Mouse (Mus musculus) heart, embryonic 16.5 days (tissue): ENCODE results near the gene Nectin1. TPM values are rescaled to one million over a fixed set of nuclear protein-coding genes. Genes with fewer than 3 reads are reported as not detected.

Experiments
- ATAC-seq: fragments of 200-750 bp; cut with Nextera tagmentation; replicated peaks from 2 replicates; pipeline ENCODE4 v1.8.0; 2017; ENCODE audit warnings: moderate number of reproducible peaks; ENCODE audit not compliant: insufficient read depth, low FRiP score; ENCODE audit errors: extremely low read depth
- H3K27ac ChIP-seq: fragments of 300-500 bp; sonication (generic); 2 replicates; pipeline ENCODE4 v1.5.1; 2014; ENCODE audit warnings: mild to moderate bottlenecking, low read length, control low read depth, moderate library complexity
- H3K27me3 ChIP-seq: fragments of 300-500 bp; sonication (generic); 2 replicates; pipeline ENCODE4 v1.6.1; 2014; ENCODE audit warnings: low read length, mixed read lengths; ENCODE audit not compliant: control insufficient read depth, insufficient read depth
- H3K36me3 ChIP-seq: fragments of 300-500 bp; sonication (generic); 2 replicates; pipeline ENCODE4 v1.6.1; 2014; ENCODE audit not compliant: control insufficient read depth, insufficient read depth
- H3K4me1 ChIP-seq: fragments of 300-500 bp; sonication (generic); 2 replicates; pipeline ENCODE4 v1.6.1; 2014; ENCODE audit warnings: low read length, mixed read lengths; ENCODE audit not compliant: control insufficient read depth, insufficient read depth
- H3K4me2 ChIP-seq: fragments of 300-500 bp; sonication (generic); 2 replicates; pipeline ENCODE4 v1.6.1; 2014; ENCODE audit warnings: low read depth, mild to moderate bottlenecking, control low read depth, low read length
- H3K4me3 ChIP-seq: fragments of 300-500 bp; sonication (generic); 2 replicates; pipeline ENCODE4 v1.5.1; 2014; ENCODE audit warnings: mild to moderate bottlenecking, control low read depth, low read length
- H3K9ac ChIP-seq: fragments of 300-500 bp; sonication (generic); 2 replicates; pipeline ENCODE4 v1.6.1; 2014; ENCODE audit warnings: low read length, control low read depth
- H3K9me3 ChIP-seq: fragments of 300-500 bp; sonication (generic); replicated peaks from 2 replicates; pipeline ENCODE4 v1.6.1; 2016; ENCODE audit warnings: low read length; ENCODE audit not compliant: control insufficient read depth
- WGBS: fragments of 180-500 bp; shearing (Covaris S2); extraction: QIAGEN DNeasy Blood & Tissue Kit; methylation state at CpG from one replicate; pipeline ENCODE4 v1.1.7; 2014; 5-methylcytosine and 5-hydroxymethylcytosine counted together
- polyA plus RNA-seq: library from polyadenylated mRNA; unstranded; fragments of >200 nt; fragmentation: Nextera tagmentation; extraction: Ambion mirVana; gene quantifications from 2 replicates; pipeline ENCODE4 v1.2.1, GENCODE M21; 2015

Gene Nectin1
- polyA plus RNA-seq, 1 experiment from 2014 or later, result 2.0 TPM

DNA sequence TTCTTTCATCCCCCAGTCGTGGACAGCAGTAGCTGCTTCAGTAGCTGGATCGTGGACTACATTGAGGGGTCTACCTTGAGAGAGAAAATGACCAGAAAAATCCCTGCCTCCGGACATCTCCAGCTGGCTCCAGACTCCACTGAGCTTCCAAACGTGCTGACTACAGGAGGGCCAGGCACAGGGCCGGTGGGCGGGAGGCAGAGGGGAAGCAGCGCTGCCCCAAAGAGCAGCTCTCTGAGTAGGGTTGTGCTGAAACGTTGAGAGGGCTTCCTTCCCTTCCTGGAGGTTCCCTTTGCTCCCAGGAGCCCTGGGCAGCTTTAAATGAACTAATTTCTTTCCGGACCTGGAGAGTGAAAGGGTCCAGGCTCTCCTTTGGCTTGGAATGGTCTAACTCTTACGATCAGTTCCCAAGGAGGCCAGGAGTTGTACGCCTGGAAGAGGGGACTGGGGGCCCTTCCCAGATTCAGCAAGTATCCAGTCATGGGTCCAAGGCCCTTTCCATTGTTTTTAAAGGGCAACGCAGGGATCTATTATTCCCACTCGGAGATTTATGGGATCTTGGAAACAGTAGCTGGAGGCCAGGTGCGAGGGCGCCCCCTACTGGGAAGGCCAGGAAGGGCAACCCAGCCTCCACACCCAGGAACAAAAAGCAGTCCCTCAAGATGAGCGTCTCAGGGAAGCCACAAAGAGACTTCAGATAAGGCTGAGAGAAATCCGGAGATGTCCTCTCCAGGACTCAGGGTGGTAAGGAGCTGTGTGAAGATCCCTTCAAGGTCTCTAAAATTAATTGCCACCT lies 102.1 kb downstream of the Nectin1 start:
- Histone ChIP-seq H3K36me3 (no peaks in the 10 kb centered on the region), H3K4me3 (no peak overlapping the region), H3K4me1 (peaks cover 5% of the 10 kb centered on the region), H3K9me3 (no peaks in the 10 kb centered on the region), H3K4me2 (no peak overlapping the region), H3K9ac (no peak overlapping the region), H3K27ac (no peak overlapping the region), H3K27me3 (peaks cover 43% of the 10 kb centered on the region)
- ATAC-seq, result no peak
- 6% methylated on average over 17 of the region's 17 CpGs for WGBS

DNA sequence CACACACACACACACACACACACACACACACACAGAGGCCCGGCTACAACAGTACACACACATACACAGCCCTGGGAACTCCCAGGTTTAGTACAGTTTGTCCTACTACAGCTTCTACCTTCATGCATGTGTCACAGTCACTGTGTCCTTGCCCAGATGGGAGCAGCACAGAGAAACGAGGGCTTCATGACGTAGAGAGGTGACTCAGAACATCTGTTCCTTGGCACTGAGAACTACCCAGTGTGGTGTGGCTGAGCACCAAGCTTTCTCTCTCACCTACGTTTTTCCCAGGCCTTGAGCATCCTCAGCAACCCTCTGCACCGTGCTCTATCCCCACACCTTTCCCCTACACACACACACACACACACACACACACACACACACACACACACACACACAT lies 104.1 kb downstream of the Nectin1 start:
- H3K27ac ChIP-seq, result no peak overlapping the region
- 54% methylated on average over 5 of the region's 5 CpGs for WGBS

DNA sequence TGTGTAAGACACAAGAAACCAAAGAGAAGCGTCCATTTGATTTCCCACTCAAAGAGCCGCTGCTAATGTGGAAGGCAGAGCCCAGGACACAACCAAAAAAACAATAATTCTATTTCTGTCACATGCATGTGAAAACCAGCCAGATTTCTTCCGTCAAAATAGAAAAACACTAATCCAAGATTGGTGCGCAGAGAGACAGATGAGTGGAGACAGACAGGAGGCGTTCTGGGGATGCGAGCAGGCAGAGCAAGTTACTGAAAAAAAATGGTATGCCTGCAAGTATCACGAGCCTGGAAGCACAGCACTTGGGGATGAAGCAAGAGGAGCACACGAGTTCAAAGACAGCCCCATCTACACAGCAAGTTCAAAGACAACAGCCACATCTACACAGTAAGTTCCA lies 106.5 kb downstream of the Nectin1 start:
- H3K27me3 ChIP-seq, result peaks cover 13% of the 10 kb centered on the region
- no peaks in the 10 kb centered on the region for H3K9me3 ChIP-seq
- WGBS, result 67% methylated on average over 8 of the region's 8 CpGs
- ATAC-seq, result no peak
- no peak overlapping the region for H3K4me2 ChIP-seq
- H3K9ac ChIP-seq, result no peak overlapping the region
- no peaks in the 10 kb centered on the region for H3K36me3 ChIP-seq
- H3K4me3 ChIP-seq, result no peak overlapping the region
- H3K27ac ChIP-seq, result peak overlapping the region; percentile 44; the same call in 1 of the 2 replicates
- H3K4me1 ChIP-seq, result peaks cover 3% of the 10 kb centered on the region

More for the DNA sequence above, 104.1 kb downstream of the Nectin1 start:
- ATAC-seq, result no peak
- no peaks in the 10 kb centered on the region for H3K9me3 ChIP-seq
- H3K4me1 ChIP-seq, result peaks cover 5% of the 10 kb centered on the region
- no peak overlapping the region for H3K9ac ChIP-seq
- no peak overlapping the region for H3K4me2 ChIP-seq
- H3K4me3 ChIP-seq, result no peak overlapping the region
- no peaks in the 10 kb centered on the region for H3K36me3 ChIP-seq
- H3K27me3 ChIP-seq, result peaks cover 33% of the 10 kb centered on the region

- Histone ChIP-seq H3K27ac (no peak overlapping the region), H3K4me2 (no peak overlapping the region), H3K36me3 (no peaks in the 10 kb centered on the region), H3K4me3 (no peak overlapping the region), H3K9ac (no peak overlapping the region), H3K4me1 (peaks cover 3% of the 10 kb centered on the region; the same call in 1 of the 2 replicates), H3K27me3 (peaks cover 6% of the 10 kb centered on the region), H3K9me3 (no peaks in the 10 kb centered on the region)
- 71% methylated on average over 7 of the region's 7 CpGs for WGBS
- ATAC-seq, result no peak
Observed at GRCm38 (mm10) chr9:43851154-43851553, 107.4 kb downstream of the Nectin1 start.

- no peak for ATAC-seq
- 72% methylated on average over 7 of the region's 7 CpGs for WGBS
Observed at GRCm38 (mm10) chr9:43855887-43856286, 112.1 kb downstream of the Nectin1 start.

More at GRCm38 (mm10) chr9:43855887-43856286, 112.1 kb downstream of the Nectin1 start:
- Histone ChIP-seq H3K36me3 (no peaks in the 10 kb centered on the region), H3K9ac (no peak overlapping the region), H3K27me3 (no peaks in the 10 kb centered on the region; the same call in 1 of the 2 replicates), H3K9me3 (no peaks in the 10 kb centered on the region), H3K4me2 (no peak overlapping the region), H3K4me1 (no peaks in the 10 kb centered on the region), H3K4me3 (no peak overlapping the region), H3K27ac (no peak overlapping the region)
